Mouse (Mus musculus) neural tube, embryonic 11.5 days (tissue): ENCODE measurements at regions not wholly inside any gene's neighbourhood (a gene's known extent, or its start where the extent isn't known, plus 50 kb on each side); places are given as distances from the start of the nearest gene placed in this dataset. TPM values are rescaled to one million over a fixed set of nuclear protein-coding genes. Genes with fewer than 3 reads are reported as not detected.

Source experiments
- ATAC-seq: fragments of 200-750 bp; cut with Nextera tagmentation; 2 replicates; pipeline ENCODE4 v1.8.0; 2017; ENCODE audit warnings: moderate number of reproducible peaks, mild to moderate bottlenecking, moderate TSS enrichment, moderate library complexity; ENCODE audit not compliant: insufficient read depth, low FRiP score, low TSS enrichment
- DNase-seq: peaks from one replicate; pipeline ENCODE4 v3.0.0-alpha.2; 2015; ENCODE audit warnings: low spot score
- H3K27ac ChIP-seq: fragments of 300-500 bp; sonication (generic); 2 replicates; pipeline ENCODE4 v1.5.1; 2014; ENCODE audit warnings: low read depth, mild to moderate bottlenecking, low read length
- H3K27me3 ChIP-seq: fragments of 300-500 bp; sonication (generic); 2 replicates; pipeline ENCODE4 v1.6.1; 2014; ENCODE audit warnings: mild to moderate bottlenecking, low read length, mixed read lengths; ENCODE audit not compliant: control insufficient read depth, insufficient read depth
- H3K36me3 ChIP-seq: fragments of 300-500 bp; sonication (generic); 2 replicates; pipeline ENCODE4 v1.6.1; 2014; ENCODE audit warnings: mild to moderate bottlenecking, low read length, moderate library complexity, mixed read lengths; ENCODE audit not compliant: control insufficient read depth, insufficient read depth
- H3K4me1 ChIP-seq: fragments of 300-500 bp; sonication (generic); 2 replicates; pipeline ENCODE4 v1.6.1; 2014; ENCODE audit warnings: low read length, mixed read lengths; ENCODE audit not compliant: control insufficient read depth, insufficient read depth
- H3K4me2 ChIP-seq: fragments of 300-500 bp; sonication (generic); 2 replicates; pipeline ENCODE4 v1.6.1; 2014; ENCODE audit warnings: low read depth, mild to moderate bottlenecking, moderate library complexity
- H3K4me3 ChIP-seq: fragments of 300-500 bp; sonication (generic); 2 replicates; pipeline ENCODE4 v1.5.1; 2014; ENCODE audit warnings: low read depth, low read length
- H3K9ac ChIP-seq: fragments of 300-500 bp; sonication (generic); 2 replicates; pipeline ENCODE4 v1.6.1; 2014; ENCODE audit warnings: mild to moderate bottlenecking, low read length
- H3K9me3 ChIP-seq: fragments of 300-500 bp; sonication (generic); 2 replicates; pipeline ENCODE4 v1.6.1; 2016; ENCODE audit warnings: low read length; ENCODE audit not compliant: control insufficient read depth
- WGBS: fragments of 180-500 bp; shearing (Covaris S2); extraction: QIAGEN DNeasy Blood & Tissue Kit; methylation state at CpG from one replicate; pipeline ENCODE4 v1.1.7; 2014; 5-methylcytosine and 5-hydroxymethylcytosine counted together
- microRNA-seq: library from miRNA; unstranded; fragments of <30 nt; microRNA quantifications from one replicate; pipeline ENCODE4, GENCODE M21; 2016

DNA sequence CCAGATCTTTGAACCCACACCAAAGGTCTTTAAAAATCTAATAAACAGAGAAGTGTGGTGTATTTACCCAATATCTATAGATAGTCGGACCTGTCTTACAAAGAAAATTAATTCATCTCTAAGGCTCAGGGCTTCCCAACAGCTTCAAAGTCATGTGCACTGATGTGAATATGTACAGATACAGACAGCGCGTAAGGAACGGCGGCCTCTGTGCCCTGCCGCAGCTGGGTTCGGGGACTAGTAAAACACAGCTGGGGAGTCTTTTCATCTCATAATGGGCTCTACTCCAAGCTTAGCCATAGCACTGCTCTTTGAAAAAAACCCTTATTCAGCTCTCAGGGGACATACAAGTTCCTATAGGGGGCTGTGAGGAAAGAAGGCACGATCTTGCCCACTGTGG, 60.1 kb upstream of the Man2a1 start:
- 94% methylated on average over 8 of the region's 8 CpGs for WGBS
- no peaks in the 10 kb centered on the region for H3K27me3 ChIP-seq
- DNase-seq (no peak), ATAC-seq (no peak)
- H3K4me2 ChIP-seq, result no peak overlapping the region
- H3K4me3 ChIP-seq, result no peak overlapping the region
- no peak overlapping the region for H3K27ac ChIP-seq
- no peak overlapping the region for H3K9ac ChIP-seq
- no peaks in the 10 kb centered on the region for H3K4me1 ChIP-seq
- no peaks in the 10 kb centered on the region for H3K36me3 ChIP-seq
- no peaks in the 10 kb centered on the region for H3K9me3 ChIP-seq

DNA sequence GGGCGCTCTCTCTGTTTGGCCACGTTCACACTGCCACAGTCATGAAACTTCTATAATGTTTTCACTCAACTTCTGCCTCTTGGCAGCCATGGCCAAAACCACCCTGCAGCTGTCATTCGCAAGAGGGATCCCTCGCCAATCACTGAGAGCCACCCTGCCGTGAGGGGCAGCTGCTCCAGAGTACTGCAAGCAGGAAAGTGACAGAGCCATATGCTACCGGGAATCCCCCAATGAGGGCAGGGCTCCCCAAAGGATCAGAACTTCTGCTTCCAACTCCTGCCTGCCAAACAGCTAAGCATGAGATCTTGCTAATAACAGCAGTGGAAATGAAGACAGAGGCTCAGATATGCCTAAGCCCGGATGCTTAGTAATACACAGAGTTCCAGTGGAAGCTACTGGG, 52.0 kb upstream of the Man2a1 start:
- DNase-seq (no peak), ATAC-seq (no peak)
- Histone ChIP-seq H3K27me3 (no peaks in the 10 kb centered on the region), H3K4me3 (no peak overlapping the region), H3K4me2 (no peak overlapping the region), H3K9ac (no peak overlapping the region), H3K36me3 (no peaks in the 10 kb centered on the region), H3K9me3 (no peaks in the 10 kb centered on the region), H3K27ac (no peak overlapping the region), H3K4me1 (no peaks in the 10 kb centered on the region)
- WGBS, result 61% methylated on average over 7 of the region's 7 CpGs

DNA sequence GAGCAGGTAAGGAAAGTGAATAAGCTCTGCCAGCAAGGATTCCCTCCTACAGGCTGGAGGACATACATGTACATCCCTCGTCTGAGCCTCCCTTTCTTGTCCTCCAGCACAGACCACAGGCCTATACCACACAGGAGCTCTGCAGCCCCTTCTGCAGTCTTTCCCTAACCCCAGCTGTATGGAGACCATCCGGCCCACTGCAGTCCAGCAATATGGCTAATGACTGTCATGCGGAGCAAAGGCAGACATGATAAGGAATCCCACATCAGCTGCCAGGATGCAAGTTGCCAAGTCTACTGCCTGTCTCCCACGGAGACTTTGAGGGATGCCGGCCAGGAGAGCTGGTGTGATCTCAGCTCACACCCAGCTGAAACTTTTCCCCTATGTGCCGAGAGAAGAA, 50.5 kb upstream of the Man2a1 start:
- 75% methylated on average over 6 of the region's 6 CpGs for WGBS
- DNase-seq, result no peak
- H3K27me3 ChIP-seq, result no peaks in the 10 kb centered on the region
- ATAC-seq, result no peak
- H3K4me1 ChIP-seq, result no peaks in the 10 kb centered on the region
- H3K36me3 ChIP-seq, result no peaks in the 10 kb centered on the region
- H3K4me3 ChIP-seq, result no peak overlapping the region
- H3K4me2 ChIP-seq, result no peak overlapping the region
- H3K9ac ChIP-seq, result no peak overlapping the region
- H3K27ac ChIP-seq, result no peak overlapping the region
- H3K9me3 ChIP-seq, result no peaks in the 10 kb centered on the region

Small RNAs in the stretch of these regions (microRNA-seq; reads per million reads assigned to microRNA genes)
- not detected for gene Mir6420
